Mouse (Mus musculus) adrenal gland, adult (tissue): ENCODE data around the gene Pus1.

Source experiments
- DNase-seq, 2 experiments: peaks; one replicate each; pipeline ENCODE4 v3.0.0; 2022 to 2023; ENCODE audit warnings: low spot score in 1 of 2; ENCODE audit not compliant: inconsistent age in 2 of 2

The Pus1 gene

DNA sequence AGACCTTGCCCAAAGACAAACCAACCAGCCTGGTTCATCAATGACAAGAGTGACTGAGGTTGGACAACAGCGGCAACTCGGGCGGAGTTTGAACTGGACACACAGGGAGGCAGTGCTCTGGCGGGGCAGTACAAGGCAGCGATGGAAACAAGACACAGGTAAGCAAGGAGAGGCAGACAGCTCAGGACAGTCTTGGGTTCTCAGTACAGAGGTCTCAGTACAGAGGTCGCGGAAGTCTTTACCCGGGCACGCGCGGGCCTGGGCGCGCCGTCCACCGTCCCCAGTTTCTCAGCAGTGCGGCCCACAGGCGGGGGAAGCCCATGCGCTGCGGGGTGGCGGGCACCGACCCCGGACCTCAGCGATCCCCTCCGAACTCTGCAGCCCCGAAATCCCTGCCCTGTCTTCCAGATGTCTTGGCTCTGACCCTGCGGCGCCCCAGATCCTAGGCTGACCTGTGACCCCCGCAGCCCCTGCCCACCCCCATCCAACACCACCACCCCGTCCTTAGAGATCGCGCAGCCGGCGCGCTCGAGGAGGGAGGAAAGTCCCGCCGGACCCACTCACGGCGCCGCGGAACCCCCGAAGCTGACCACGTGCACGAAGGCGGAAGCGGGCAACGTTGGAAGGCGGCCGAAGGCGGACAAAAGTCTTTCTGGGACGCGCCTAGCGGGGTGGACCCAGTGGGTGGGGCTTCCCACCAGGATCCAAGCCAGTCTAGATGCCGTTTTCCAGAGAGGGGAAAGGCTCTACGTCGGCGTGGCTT is at the start of gene Pus1:
Gene Pus1 (minus strand): TSS at position 662 of the 763 bp plus-strand sequence.
- peak; percentile 95 to 98 for DNase-seq

DNA sequence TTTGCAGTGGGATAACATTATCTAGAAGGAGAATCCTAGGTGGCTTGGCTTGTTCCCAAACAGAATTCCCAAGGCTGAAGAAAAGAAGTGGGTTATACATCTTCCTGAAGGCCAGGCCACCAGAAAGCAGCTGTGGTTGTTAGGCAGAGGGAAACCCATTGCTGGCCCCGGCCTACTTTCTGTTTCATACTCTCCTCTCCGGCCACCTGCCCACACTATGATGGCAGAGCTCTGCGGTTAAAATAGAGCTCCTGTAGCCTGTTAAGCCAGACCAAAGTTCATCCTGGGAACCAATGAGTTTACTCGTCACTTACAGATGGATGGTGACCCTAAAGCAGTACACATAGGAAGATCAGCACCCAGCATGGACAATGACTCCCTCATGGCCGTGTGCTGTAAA is 47.1 kb upstream of the Pus1 start:
- no peak for DNase-seq

DNA sequence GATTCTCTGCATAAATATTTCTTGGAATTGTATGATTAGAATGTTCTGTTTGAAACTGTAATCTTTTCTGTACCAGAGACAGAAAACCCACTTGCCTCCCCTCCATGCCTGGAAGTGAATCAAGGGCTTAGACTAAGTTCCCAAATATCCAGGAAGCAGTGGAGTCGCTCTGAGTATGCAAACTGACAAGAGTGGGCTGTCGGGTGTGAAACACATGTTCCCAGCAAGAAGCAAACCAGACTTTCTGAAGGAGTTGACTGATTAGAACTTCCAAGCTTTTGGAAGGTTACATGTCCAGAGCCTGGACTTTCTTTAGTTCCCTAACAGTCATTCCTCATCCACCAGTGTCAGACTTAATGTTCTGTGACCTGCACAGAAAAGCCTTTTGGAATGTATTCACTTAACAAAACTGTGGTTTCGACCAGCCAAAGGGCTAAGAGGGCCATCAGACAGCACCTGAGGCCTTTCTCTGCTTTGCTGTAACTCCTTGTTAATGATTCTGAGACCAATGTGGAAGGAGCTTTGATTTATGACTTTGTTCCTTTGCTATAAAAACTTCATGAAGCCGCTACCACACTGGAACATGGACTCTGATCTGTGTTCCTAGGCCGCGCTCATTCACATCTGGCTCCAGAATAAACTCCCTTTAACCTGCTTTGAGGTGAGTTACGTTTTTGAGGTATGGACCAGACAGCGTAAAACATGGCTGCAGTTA is 46.5 kb upstream of the Pus1 start:
- DNase-seq: no peak

DNA sequence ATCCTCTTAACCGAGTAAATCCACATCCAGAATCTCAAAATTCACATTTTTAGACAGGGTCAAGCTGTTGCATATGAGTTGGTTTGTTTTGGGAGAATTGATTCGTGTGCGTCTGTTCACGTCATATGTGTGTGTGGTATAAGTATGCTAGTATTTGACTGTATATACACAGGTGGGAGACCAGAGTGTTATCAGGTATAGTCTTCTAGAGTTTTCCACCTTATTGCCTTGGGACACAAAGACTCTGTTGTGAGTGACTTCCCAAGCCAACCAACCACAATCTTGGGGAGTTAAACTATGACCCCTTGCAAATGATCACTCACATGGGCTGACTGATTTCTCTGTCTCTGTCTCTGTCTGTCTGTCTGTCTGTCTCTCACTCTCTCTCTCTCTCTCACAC is 44.0 kb upstream of the Pus1 start:
- no peak for DNase-seq

DNA sequence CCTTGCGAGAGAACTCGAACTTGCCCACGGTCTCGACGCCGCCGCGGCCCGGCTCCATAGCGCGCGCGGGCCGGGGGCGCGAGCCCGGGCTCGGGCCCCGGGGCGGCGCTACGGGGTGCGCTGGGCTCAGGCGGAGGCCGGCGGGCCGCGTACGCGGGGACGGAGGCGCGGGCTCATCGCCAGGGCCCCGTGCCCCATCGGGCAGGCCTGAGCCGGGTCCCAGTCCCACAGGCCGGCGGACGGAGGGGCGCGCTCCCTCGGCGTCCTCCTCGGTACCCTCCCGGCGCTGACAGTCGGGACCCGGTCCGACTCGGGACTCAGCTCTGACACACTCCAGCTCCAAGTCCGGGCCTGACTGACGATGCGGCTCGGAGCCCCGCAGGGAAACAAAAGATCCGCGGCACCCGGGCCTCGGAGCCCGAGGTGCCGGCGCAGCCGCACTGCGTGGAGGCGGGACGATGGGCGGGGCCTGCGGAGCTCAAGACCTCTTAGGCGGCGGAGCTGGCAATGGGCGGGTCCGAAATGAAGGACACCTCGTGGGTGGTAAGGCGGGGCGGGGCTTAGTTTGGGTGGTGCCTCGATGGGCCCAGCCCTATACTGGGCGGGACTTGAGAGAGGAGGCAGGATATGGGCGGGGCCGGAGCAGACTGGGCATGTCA is 29.3 kb upstream of the Pus1 start, which contains the start of gene Ulk1:
Gene Ulk1 (minus strand): TSS at position 431 of the 659 bp plus-strand sequence.
- DNase-seq: peak; percentile 100

DNA sequence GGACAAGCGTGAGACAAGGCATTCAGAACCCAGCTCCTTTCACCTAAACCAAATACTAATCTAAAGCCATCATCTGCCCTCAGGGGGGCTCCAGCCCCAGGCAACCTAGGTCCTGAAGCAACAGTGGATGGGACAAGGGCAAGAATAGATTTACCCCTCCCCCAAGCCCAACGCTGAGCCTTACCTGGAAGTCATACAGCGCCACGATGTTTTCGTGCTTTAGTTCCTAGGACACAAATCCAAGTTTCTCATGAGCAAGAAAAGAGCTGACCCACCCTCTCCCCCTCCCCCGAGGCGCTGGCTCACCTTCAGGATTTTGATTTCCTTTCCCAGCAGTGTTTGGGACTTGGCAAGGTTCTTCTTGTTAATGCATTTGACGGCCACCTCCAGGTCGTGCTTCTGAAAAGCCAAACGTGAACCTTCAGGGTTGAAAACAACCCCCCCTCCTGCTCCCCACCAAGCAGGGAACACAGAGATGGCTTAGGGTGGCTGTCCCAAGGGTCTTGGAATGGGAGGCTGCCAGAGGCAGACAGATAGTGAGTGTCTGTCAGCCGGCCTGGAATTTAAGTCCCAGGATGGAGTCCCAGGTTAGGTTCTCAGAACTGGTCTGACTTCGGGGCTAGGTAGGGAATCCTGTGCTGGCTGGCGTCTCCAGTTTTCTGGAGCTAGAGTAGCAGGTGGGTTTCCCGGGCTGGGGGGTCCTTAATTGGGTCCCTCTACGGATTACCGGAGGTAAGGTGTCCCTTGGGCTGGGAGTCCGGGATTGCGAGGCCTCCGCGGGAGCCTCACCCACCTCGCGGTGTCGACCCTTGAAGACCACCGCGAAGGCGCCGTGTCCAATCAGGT is 28.6 kb upstream of the Pus1 start:
- DNase-seq: peak; percentile 37 to 78

DNA sequence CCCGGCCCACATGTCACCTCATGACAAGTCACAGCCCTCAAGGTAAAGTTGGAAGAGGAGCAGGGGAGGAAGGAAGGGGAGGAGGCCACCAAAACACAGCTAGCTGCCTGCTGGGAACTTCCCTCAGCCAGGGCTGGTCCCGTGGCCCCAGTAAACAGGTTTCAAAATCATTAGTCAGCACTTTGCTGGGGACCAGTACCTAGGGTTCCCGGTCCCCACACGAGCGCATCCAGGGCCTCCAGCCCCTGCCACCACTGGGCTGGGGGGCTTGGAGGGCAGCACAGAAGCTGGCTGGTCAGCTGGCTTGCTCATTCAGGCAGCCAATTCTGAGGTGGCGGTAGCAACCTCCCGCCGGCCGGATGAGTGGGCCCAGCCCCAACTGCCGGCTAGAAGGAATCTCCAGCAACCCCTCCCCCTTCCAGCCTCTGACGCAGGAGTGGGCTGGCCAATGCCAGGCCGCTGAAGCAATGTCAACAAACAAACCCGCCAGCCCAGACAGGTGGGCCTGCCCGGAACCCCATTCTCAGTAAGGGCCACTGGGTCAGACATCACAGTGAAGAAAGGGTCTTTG is 27.7 kb upstream of the Pus1 start:
- DNase-seq: peak; percentile 91 to 96

DNA sequence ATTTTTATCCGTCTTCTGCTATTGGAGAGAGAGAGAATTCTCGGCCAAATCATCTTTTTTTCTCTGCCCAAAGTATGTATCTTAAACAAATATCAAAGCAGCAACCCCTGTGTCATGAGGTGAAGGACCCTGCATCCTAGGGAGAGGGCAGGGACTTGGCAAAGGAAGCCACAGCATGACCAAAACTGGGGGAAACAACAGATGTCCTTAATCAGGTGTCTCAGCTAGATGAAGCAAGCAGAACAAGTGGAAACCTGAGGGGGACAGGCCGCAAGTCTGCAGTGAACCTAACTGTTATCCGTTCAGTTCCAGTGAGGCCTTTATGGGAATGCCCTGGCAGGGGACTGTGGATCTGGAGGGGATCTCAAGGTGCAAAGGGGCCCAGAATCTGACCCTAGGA is 27.0 kb upstream of the Pus1 start:
- no peak for DNase-seq

DNA sequence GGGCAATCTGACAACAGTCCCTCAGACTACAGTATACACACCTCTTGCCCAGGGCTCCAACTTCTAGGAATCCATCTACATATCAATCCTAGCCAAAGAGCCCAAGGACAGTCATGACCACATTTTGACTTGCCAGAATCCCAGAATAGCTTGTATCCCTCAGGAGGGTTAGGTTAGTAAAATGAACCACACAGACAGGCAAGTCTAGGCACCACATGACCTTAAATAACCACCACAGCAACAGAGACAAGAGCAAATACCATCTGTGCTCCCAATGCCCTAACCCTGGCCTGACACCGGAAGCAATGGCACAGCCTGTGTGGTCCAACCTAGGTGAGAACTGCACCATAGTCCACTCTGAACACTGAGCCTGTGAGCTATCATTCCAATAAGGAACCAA is 26.2 kb upstream of the Pus1 start:
- DNase-seq: peak in 1 of 2 experiments; percentile 37

DNA sequence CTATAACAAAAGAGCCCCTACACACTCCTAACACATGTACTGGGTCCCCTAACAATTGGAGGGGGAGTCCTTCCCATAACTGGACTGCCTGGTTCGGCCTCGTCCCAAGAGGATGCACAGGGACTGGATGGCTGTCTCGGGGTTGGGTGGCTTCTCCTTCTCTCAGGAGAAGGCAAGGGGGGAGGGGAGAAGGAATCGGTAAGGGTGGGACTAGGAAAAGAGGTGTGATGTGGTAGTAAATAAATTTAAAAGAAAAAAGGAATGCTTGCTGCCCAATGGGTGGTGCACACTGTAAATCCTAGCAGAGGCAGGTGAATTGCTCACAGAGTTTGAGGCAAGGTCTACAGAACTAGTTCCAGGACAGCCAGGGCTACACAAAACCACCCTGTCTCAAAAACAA is 25.7 kb upstream of the Pus1 start:
- DNase-seq: no peak

DNA sequence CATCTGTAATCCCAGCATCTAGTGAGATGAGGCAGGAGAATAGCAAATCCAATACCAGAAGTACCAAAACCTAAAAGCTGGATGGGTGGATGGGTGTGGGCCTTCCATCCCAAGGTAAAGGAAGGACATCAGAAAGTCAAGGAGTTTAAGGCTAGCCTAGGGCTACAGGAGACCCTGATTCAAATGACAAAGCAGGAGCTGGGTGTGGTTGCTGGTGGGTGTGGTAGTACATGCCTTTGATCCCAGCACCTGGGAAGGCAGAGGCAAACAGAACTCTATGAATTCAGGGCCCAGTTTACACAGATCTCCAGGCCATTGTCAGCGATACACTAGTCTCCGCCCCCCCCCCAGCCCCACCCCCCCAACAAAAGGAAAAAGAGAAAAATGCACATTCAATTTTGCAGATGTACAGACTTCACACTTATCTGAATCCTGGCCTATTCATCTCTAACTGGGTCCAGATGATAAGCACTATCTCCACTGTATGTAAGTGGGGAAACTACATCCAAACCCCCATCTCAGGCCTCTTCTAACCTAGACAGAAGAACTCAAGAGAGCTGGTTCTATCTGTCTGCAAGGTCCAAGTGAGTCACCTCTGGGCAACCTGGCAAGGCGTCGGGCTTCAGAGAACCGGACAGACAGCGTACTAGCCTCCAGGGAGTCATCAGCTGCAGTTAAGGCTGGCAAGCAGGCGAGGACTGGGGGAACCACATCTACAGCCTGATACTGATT is 23.7 kb upstream of the Pus1 start:
- DNase-seq: peak in 1 of 2 experiments; percentile 24

DNA sequence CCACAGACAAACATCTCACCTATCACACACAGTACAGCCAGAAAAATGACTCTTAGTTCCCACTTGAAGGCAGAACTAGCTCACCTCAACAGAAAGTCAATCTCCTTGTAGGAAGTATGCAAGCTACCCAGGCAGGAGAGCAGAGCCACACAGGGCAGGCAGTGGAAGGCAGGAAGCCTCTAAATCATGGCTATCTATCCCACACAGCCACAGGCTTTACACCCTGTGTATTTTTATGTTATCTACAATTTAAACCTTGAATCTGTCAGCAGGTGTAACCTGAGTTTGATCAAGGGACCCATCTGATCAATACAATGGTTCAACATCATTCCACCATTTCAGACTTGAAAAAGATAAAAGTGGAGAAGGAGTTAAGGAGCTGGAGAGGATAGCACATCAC is 22.4 kb upstream of the Pus1 start:
- DNase-seq: peak in 1 of 2 experiments; percentile 17

DNA sequence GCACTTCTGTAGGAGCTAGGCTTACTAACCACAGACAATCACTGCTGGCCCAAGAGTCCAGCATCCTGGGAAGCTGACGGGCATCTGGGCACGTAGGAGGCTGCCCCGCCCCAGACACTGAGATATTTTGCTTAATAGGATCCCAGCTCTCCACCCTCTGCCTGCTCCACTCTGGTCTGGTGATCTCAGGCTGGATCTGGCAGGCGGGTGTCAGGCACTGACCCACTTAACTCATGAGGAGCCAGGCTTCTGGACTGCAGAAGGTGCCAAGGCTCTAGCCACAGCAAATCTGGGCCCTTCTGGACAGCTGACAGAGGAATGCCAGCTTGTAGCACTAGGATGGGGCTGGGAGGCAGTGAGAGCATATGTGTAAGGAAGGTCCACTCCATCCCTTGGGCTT is 21.7 kb upstream of the Pus1 start:
- DNase-seq: peak in 1 of 2 experiments; percentile 49

DNA sequence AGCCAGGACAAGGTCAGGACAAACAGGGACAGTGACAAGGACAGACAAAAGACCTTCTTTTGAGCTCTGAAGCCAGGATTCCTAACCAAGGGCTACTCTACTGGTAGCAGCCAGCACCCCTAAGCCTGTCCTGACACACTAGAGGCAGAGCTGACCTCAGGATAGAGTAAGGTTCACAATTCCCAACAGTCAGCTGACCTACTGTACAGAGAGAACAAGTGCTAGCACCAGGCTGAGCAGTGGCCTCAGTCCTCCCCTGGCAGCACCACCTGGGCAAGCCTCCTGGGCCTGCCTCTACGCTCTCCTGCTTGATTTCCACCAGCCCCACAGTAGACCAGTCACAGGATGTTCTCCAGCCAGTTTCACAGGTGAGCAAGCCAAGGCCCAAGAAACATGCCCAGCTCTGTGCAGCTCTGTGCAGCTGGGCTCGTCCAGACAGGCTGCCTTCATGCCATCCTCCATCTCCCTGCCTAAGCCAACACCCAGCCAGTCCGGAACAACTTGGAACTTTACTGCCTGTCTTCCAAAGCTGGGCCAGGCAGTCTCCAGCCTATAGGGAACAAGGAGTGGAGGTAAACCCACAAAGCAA is 20.7 kb upstream of the Pus1 start:
- DNase-seq: peak in 1 of 2 experiments; percentile 70

DNA sequence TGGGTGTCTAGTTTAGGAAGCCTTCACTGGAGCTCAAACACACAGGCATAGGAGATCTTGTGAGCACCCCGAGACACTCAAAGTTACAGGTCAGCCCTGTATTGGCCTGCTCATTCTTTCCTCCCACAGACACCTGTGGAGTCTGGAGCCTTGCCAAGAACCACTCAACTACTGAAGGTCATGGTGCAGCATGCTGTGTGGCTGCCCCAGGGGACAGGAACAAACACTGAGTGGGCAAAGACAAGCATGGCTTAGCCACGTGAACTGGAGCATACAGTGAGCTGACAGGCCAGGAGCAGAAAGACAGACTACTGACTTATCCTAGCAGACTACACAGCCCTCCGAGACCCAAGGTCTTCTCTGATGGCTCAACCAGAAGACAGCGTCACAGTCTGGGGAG is 17.2 kb upstream of the Pus1 start:
- DNase-seq: peak; percentile 68 to 77

DNA sequence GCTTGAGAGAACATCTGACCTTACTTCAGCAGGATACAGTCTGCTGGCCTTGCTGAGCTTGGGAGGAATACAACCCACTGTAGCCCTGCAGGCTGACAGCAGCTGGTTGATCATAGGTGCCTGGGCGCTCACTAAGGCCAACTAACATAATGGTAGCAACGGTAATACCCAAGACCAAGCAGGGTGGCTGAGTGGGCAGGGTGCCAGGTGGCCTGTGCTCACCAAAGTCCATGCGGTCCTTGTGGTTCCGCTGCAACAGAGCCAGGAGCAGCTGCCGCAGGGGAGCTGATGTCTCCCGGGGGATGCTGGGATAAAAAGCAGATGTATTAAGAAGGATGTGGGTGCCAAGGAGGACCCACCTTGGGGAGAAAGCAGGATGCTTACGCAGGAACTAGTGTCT is 13.9 kb upstream of the Pus1 start:
- DNase-seq: no peak

DNA sequence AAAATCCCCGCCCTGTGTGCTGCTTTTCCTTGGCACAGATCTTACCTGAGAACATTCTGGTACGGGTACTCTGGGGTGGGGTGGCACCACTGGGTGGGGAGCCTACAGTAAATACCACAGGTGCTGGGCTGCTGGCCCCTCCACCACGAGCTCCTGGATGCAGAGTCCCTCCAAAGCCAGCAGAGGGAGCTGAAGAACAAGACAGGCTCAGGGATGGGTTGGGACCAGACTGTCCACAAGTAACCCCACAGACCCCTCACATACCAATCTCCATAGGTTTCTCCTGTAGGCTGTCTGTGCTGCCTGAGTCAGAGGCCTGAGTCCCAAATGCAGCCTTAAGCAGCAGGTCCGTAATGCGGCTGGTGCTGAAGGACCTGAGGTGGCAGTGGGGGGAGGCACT is 8.2 kb upstream of the Pus1 start:
- DNase-seq: peak in 1 of 2 experiments; percentile 78

DNA sequence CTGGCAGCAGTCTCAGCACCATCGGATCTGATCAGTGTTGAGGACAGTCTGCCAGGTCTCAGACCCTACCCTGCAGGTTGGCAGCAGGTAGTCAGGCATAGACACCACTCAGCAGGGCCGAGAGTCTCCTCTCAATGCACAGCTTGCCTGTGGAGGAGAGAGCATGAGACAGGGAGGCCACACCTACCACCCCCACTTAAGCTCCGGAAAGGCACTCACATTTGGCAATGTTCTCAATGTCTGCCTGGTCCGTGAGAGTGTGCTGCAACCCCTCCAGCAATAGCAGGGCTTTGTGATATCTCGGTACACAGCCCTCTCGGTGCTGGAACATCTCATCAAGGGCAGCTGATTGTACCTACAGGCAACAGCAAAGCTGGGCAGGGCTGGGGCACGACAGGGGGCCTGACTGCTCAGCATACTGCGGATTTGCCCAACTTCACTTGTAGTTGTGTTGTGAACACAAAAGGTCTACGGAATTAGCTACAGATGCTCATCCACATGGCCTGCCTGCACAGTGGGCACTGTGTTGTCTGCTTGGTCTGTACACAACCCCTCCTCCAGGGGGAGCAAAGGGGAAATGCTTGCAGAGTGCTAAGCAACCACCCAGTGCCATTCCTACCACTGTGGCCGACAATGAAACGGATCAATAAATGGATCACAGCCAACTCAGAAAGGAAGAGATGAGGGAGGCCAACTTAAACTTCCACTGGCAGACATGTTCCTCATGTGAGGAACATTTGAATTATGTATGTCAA is 5.8 kb upstream of the Pus1 start:
- DNase-seq: no peak

DNA sequence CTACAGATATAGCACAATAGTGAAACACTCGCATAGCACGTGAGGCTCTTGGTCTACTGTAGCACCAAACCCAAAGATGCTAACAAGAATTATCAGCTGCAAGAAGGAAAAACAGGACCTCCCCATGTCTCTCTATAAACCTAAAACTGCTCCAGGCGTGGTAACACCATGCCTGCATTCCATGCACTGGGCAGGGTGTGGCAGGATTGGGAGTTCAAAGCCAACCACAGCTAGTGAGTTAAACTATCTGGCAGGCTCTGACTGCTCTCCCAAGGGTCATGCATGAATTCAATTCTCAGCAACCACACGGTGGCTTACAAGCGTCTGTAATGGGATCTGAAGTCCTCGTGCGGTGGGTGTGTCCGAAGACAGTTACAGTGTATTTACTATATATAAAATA is 2.7 kb upstream of the Pus1 start:
- DNase-seq: no peak
